ENCODE assay signal across 8 mouse cellular contexts in the genomic region with DNA sequence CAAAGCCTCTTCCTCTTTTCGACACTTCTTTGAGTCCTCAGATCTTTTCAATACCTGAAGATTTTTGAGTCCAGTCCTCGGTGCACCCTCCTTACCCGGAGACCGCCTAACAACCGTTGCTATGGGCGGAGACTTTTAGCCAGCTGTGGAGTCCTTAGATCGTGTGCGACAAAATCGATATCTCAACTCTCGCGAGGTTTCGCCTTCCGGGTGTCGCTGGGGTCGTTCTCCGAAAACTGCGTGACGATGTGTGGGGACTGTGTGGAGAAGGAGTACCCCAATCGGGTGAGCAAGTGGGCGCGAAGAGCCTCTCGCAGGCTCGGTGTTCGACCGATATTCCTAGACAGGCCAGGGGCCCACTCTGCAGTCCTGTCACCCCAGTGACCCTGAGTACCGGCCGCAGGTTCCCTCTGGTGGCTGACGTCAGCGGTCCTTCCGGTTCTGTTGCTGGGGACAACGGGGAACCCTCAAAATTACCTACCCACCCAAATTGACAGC. TPM values are rescaled to one million over a fixed set of nuclear protein-coding genes. Genes with fewer than 3 reads are reported as not detected.
DNase-seq lines count a peak whose midpoint lies in the region; ATAC-seq and TF ChIP-seq lines count a peak whose summit lies in the region.

A gene (plus strand): TSS at position 185 of the 498 bp plus-strand sequence.
A gene (plus strand): TSS at position 236 of the 498 bp plus-strand sequence.

- peak; percentile 50; the same call in 1 of the 2 replicates for TF ChIP-seq POLR2A in limb, embryonic 14.5 days (IDR thresholded peaks at IDR 0.05; ENCODE audit: borderline replicate concordance, extremely low read depth, insufficient read depth, insufficient read length)

- H3K4me2 ChIP-seq in embryonic facial prominence, embryonic 14.5 days (ENCODE audit: low read depth, low read length): peak within 1 kb of the TSS; percentile 83
- H3K4me2 ChIP-seq in limb, embryonic 14.5 days (replicated peaks; ENCODE audit: low read depth, low read length, severe bottlenecking): peak within 1 kb of the TSS; percentile 64
- H3K4me2 ChIP-seq in midbrain, postnatal 0 days (ENCODE audit: low read depth, low read length, poor library complexity, severe bottlenecking): peak within 1 kb of the TSS; percentile 57

- H3K27ac ChIP-seq in embryonic facial prominence, embryonic 14.5 days (replicated peaks; ENCODE audit: low read depth, low read length): peak within 1 kb of the TSS; percentile 74
- H3K27ac ChIP-seq in limb, embryonic 14.5 days (replicated peaks; ENCODE audit: low read depth, low read length): peak within 1 kb of the TSS; percentile 44; the same call in 1 of the 2 replicates
- peak within 1 kb of the TSS; percentile 88 for H3K27ac ChIP-seq in midbrain, postnatal 0 days (ENCODE audit: low read depth, low read length)

- TF ChIP-seq CTCF in midbrain, postnatal 0 days (IDR thresholded peaks at IDR 0.05): peak; percentile 29

- H3K4me1 ChIP-seq in embryonic facial prominence, embryonic 14.5 days (ENCODE audit: control insufficient read depth, insufficient read depth, low read length): peaks cover 8% of the 10 kb centered on the region; the same call in 1 of the 2 replicates
- no peaks in the 10 kb centered on the region for H3K4me1 ChIP-seq in limb, embryonic 14.5 days (ENCODE audit: control insufficient read depth, insufficient read depth, low read length)
- H3K4me1 ChIP-seq in midbrain, postnatal 0 days (ENCODE audit: insufficient read depth, low read length): no peaks in the 10 kb centered on the region

- peak within 1 kb of the TSS; percentile 87 for H3K9ac ChIP-seq in embryonic facial prominence, embryonic 14.5 days (ENCODE audit: low read depth, low read length)
- H3K9ac ChIP-seq in limb, embryonic 14.5 days (ENCODE audit: low read depth, low read length, severe bottlenecking): peak within 1 kb of the TSS; percentile 65
- H3K9ac ChIP-seq in midbrain, postnatal 0 days (replicated peaks; ENCODE audit: low read length, poor library complexity, severe bottlenecking): peak within 1 kb of the TSS; percentile 74

- no peaks in the 10 kb centered on the region for H3K36me3 ChIP-seq in embryonic facial prominence, embryonic 14.5 days (ENCODE audit: control insufficient read depth, insufficient read depth, low read length)
- no peaks in the 10 kb centered on the region; the same call in 1 of the 2 replicates for H3K36me3 ChIP-seq in limb, embryonic 14.5 days (ENCODE audit: control insufficient read depth, insufficient read depth, low read length)
- no peaks in the 10 kb centered on the region for H3K36me3 ChIP-seq in midbrain, postnatal 0 days (ENCODE audit: insufficient read depth, low read length)

- under 1% methylated on average over 31 of the region's 31 CpGs for WGBS in embryonic facial prominence, embryonic 14.5 days
- under 1% methylated on average over 31 of the region's 31 CpGs for WGBS in limb, embryonic 14.5 days
- WGBS in midbrain, postnatal 0 days: under 1% methylated on average over 31 of the region's 31 CpGs

- peak within 1 kb of the TSS; percentile 69 for H3K4me3 ChIP-seq in embryonic facial prominence, embryonic 14.5 days (ENCODE audit: low read depth, low read length)
- H3K4me3 ChIP-seq in limb, embryonic 14.5 days (replicated peaks; ENCODE audit: low read length): peak within 1 kb of the TSS; percentile 49
- H3K4me3 ChIP-seq in midbrain, postnatal 0 days (ENCODE audit: low read depth, low read length): peak within 1 kb of the TSS; percentile 51

- ATAC-seq in embryonic facial prominence, embryonic 14.5 days (ENCODE audit: low read depth): peak; percentile 97
- ATAC-seq in limb, embryonic 14.5 days (ENCODE audit: low FRiP score, low read depth): peak; percentile 98
- ATAC-seq in midbrain, postnatal 0 days (ENCODE audit: low FRiP score): peak; percentile 96

- peak; percentile 96 for DNase-seq in 3T3-L1 (ENCODE audit: low read depth, low spot score)
- DNase-seq in adrenal gland, postnatal 4 days (ENCODE audit: low spot score in 2 of 2): peak; percentile 58 to 78
- DNase-seq in embryonic facial prominence, embryonic 14.5 days (ENCODE audit: low spot score): peak; percentile 97
- peak; percentile 90 for DNase-seq in heart, adult 8-10 months (ENCODE audit: low spot score)
- DNase-seq in kidney, adult 9 months: peak; percentile 94
- peak; percentile 92 for DNase-seq in limb, embryonic 14.5 days (ENCODE audit: low spot score)
- DNase-seq in midbrain, postnatal 0 days (ENCODE audit: low spot score): peak; percentile 96
- DNase-seq in spleen, postnatal 14 days (ENCODE audit: low spot score in 2 of 2): peak; percentile 85 to 93

- H3K9me3 ChIP-seq in embryonic facial prominence, embryonic 14.5 days (ENCODE audit: control insufficient read depth, low read length): no peaks in the 10 kb centered on the region
- H3K9me3 ChIP-seq in limb, embryonic 14.5 days (ENCODE audit: control insufficient read depth, low read length): no peaks in the 10 kb centered on the region
- H3K9me3 ChIP-seq in midbrain, postnatal 0 days (ENCODE audit: low read length): no peaks in the 10 kb centered on the region

- no peaks in the 10 kb centered on the region; the same call in 1 of the 2 replicates for H3K27me3 ChIP-seq in embryonic facial prominence, embryonic 14.5 days (replicated peaks; ENCODE audit: control insufficient read depth, insufficient read depth, low read length)
- no peaks in the 10 kb centered on the region for H3K27me3 ChIP-seq in limb, embryonic 14.5 days (ENCODE audit: control insufficient read depth, insufficient read depth, low read length)
- H3K27me3 ChIP-seq in midbrain, postnatal 0 days (ENCODE audit: insufficient read depth, low read length): no peaks in the 10 kb centered on the region

RNA-seq across cellular contexts. Expression of the first gene that starts in this region (rescaled TPM):
- total RNA-seq in adrenal gland, postnatal 4 days (2021): 10 to 100 TPM; 82.3 to 84.2 TPM
- polyA plus RNA-seq in embryonic facial prominence, embryonic 14.5 days (2014; fragmentation: Nextera tagmentation; extraction: Ambion mirVana): 88.8 and 99.4 TPM in 2 replicates
- 10 to 100 TPM; 74.6 to 86.6 (median 80.5) TPM for total RNA-seq in heart, adult 8-10 months (2022)
- polyA plus RNA-seq in limb, embryonic 14.5 days (2012; rRNA removed): 43.6 and 47.4 TPM in 2 replicates
- polyA plus RNA-seq in limb, embryonic 14.5 days (2014; fragmentation: Nextera tagmentation; extraction: Ambion mirVana): 93.1 and 104 TPM in 2 replicates
- total RNA-seq in midbrain, postnatal 0 days (2014; rRNA removed): 60.3 and 66.9 TPM in 2 replicates
- 120 and 124 TPM in 2 replicates for polyA plus RNA-seq in midbrain, postnatal 0 days (2015; fragmentation: Nextera tagmentation; extraction: Ambion mirVana)

RNA-seq across cellular contexts. Expression of the second gene that starts in this region (rescaled TPM):
- total RNA-seq in adrenal gland, postnatal 4 days (2021): 10 to 100 TPM; 19.4 to 22.1 TPM
- polyA plus RNA-seq in embryonic facial prominence, embryonic 14.5 days (2014; fragmentation: Nextera tagmentation; extraction: Ambion mirVana): 41.4 and 44.6 TPM in 2 replicates
- total RNA-seq in heart, adult 8-10 months (2022): 10 to 100 TPM; 12.8 to 16.1 (median 14.9) TPM
- polyA plus RNA-seq in limb, embryonic 14.5 days (2012; rRNA removed): 42.9 and 50.9 TPM in 2 replicates
- polyA plus RNA-seq in limb, embryonic 14.5 days (2014; fragmentation: Nextera tagmentation; extraction: Ambion mirVana): 47.6 and 51.5 TPM in 2 replicates
- 33.3 and 34.3 TPM in 2 replicates for total RNA-seq in midbrain, postnatal 0 days (2014; rRNA removed)
- polyA plus RNA-seq in midbrain, postnatal 0 days (2015; fragmentation: Nextera tagmentation; extraction: Ambion mirVana): 36.6 and 37.8 TPM in 2 replicates

Comparison
In these comparisons a context has a peak if more than half of its experiments do, and no peak if none do; other contexts are left out.
1. Peak in every context shown above with its lines: DNase-seq, ATAC-seq, H3K4me3 ChIP-seq and H3K27ac ChIP-seq.